Mouse (Mus musculus) CH12.LX (cell line): ENCODE measurements around the gene Rab3b. TPM values are rescaled to one million over a fixed set of nuclear protein-coding genes. Genes with fewer than 3 reads are reported as not detected.

Source experiments
- DNase-seq: peaks from one replicate; pipeline ENCODE4 v3.0.0-alpha.2; 2013; ENCODE audit errors: extremely low read depth
- H3K27ac ChIP-seq: 2 replicates; pipeline ENCODE4 v1.5.1; 2012; ENCODE audit warnings: low read depth, mild to moderate bottlenecking, control low read depth, moderate library complexity; ENCODE audit not compliant: insufficient read depth
- H3K27me3 ChIP-seq: replicated peaks from 2 replicates; pipeline ENCODE3; 2012; ENCODE audit warnings: inconsistent platforms
- H3K36me3 ChIP-seq, 2 experiments: replicated peaks in 1 of 2; 2 replicates each; pipeline versions ENCODE3 to v1.6.1; 2012; ENCODE audit warnings: inconsistent platforms in 1 of 2, low read length in 1 of 2, mild to moderate bottlenecking in 1 of 2, mixed read lengths in 1 of 2, moderate library complexity in 1 of 2; ENCODE audit not compliant: control insufficient read depth in 1 of 2, insufficient read depth in 1 of 2
- H3K4me1 ChIP-seq, 2 experiments: 2 replicates each; pipeline ENCODE4 v1.6.1; 2012; ENCODE audit warnings: inconsistent platforms in 1 of 2, moderate library complexity in 1 of 2; ENCODE audit not compliant: insufficient read depth in 2 of 2, control insufficient read depth in 1 of 2
- H3K4me2 ChIP-seq: 2 replicates; pipeline ENCODE4 v1.6.1; 2012; ENCODE audit warnings: low read depth, mild to moderate bottlenecking, control low read depth; ENCODE audit not compliant: poor library complexity, insufficient read depth, severe bottlenecking
- H3K4me3 ChIP-seq, 3 experiments: fragments of 150-350 bp in 1 of 3; sonication (generic) in 1 of 3; replicated peaks in 1 of 3; 2 replicates each; pipeline versions ENCODE3 to v1.5.1; 2011 to 2012; ENCODE audit warnings: low read depth in 2 of 3, low read length in 2 of 3, mild to moderate bottlenecking in 2 of 3, moderate library complexity in 2 of 3, control low read depth in 1 of 3, improper control_type of control experiment in 1 of 3, inconsistent platforms in 1 of 3, mixed read lengths in 1 of 3; ENCODE audit not compliant: poor library complexity in 1 of 3
- H3K79me2 ChIP-seq: replicated peaks from 2 replicates; pipeline ENCODE4 v1.6.1; 2012; ENCODE audit warnings: mild to moderate bottlenecking, moderate library complexity; ENCODE audit not compliant: control insufficient read depth, poor library complexity, insufficient read depth, severe bottlenecking; ENCODE audit errors: extremely low read depth
- H3K9ac ChIP-seq: 2 replicates; pipeline ENCODE4 v1.6.1; 2012; ENCODE audit warnings: low read depth, mild to moderate bottlenecking, control low read depth, moderate library complexity; ENCODE audit not compliant: insufficient read depth
- H3K9me3 ChIP-seq: replicated peaks from 2 replicates; pipeline ENCODE3; 2012; ENCODE audit warnings: low read length, inconsistent platforms, mixed read lengths
- BHLHE40 ChIP-seq: IDR thresholded peaks from 2 replicates; pipeline ENCODE4 v1.6.1; 2011; ENCODE audit warnings: mild to moderate bottlenecking, low read depth, low read length, improper control_type of control experiment
- CHD2 ChIP-seq: IDR thresholded peaks from 2 replicates; pipeline ENCODE4 v1.6.1; 2011; ENCODE audit warnings: low read length, improper control_type of control experiment
- CTCF ChIP-seq, 2 experiments: IDR thresholded peaks in 1 of 2; conservative IDR thresholded peaks in 1 of 2; 2 replicates each; pipeline ENCODE4 v1.5.1; 2011 to 2012; ENCODE audit warnings: low read depth in 2 of 2, low read length in 2 of 2, improper control_type of control experiment in 1 of 2, inconsistent platforms in 1 of 2, mild to moderate bottlenecking in 1 of 2, moderate library complexity in 1 of 2
- IRF4 ChIP-seq: IDR thresholded peaks from 2 replicates; pipeline ENCODE4 v1.6.1; 2014; ENCODE audit warnings: low read depth, mild to moderate bottlenecking, inconsistent platforms, low read length, improper control_type of control experiment
- MAX ChIP-seq: IDR thresholded peaks from 2 replicates; pipeline ENCODE4 v1.6.1; 2011; ENCODE audit warnings: low read length, improper control_type of control experiment
- MEF2A ChIP-seq: IDR thresholded peaks from 2 replicates; pipeline ENCODE4 v1.6.1; 2014; ENCODE audit warnings: low read depth, mild to moderate bottlenecking, inconsistent platforms, low read length, improper control_type of control experiment, borderline replicate concordance
- MYC ChIP-seq: IDR thresholded peaks from 2 replicates; pipeline ENCODE4 v1.6.1; 2011; ENCODE audit warnings: low read depth, mild to moderate bottlenecking, improper control_type of control experiment, low read length
- NELFE ChIP-seq: IDR thresholded peaks from 2 replicates; pipeline ENCODE4 v1.6.1; 2011; ENCODE audit warnings: low read depth, low read length, improper control_type of control experiment
- NRF1 ChIP-seq: IDR thresholded peaks from 2 replicates; pipeline ENCODE4 v1.6.1; 2014; ENCODE audit warnings: low read depth, mild to moderate bottlenecking, inconsistent platforms, low read length, improper control_type of control experiment, moderate library complexity
- POLR2A ChIP-seq: IDR thresholded peaks from 2 replicates; pipeline ENCODE4 v1.6.1; 2011; ENCODE audit warnings: low read depth, mild to moderate bottlenecking, improper control_type of control experiment, low read length
- POLR2AphosphoS2 ChIP-seq: IDR thresholded peaks from 2 replicates; pipeline ENCODE4 v1.6.1; 2011; ENCODE audit warnings: low read depth, low read length, improper control_type of control experiment
- RAD21 ChIP-seq: IDR thresholded peaks from 2 replicates; pipeline ENCODE4 v1.6.1; 2011; ENCODE audit warnings: low read depth, mild to moderate bottlenecking, low read length, improper control_type of control experiment, moderate library complexity
- SIN3A ChIP-seq: IDR thresholded peaks from 2 replicates; pipeline ENCODE4 v1.6.1; 2012; ENCODE audit warnings: low read length, improper control_type of control experiment, inconsistent platforms
- TBP ChIP-seq: conservative IDR thresholded peaks from 2 replicates; pipeline ENCODE4 v1.6.1; 2011; ENCODE audit warnings: low read depth, low read length, improper control_type of control experiment
- UBTF ChIP-seq: IDR thresholded peaks from 2 replicates; pipeline ENCODE4 v1.6.1; 2012; ENCODE audit warnings: low read depth, mild to moderate bottlenecking, inconsistent platforms, low read length, improper control_type of control experiment, moderate library complexity
- USF1 ChIP-seq: IDR thresholded peaks from 2 replicates; pipeline ENCODE4 v1.6.1; 2014; ENCODE audit warnings: low read depth, mild to moderate bottlenecking, inconsistent platforms, low read length, improper control_type of control experiment
- USF2 ChIP-seq: conservative IDR thresholded peaks from 2 replicates; pipeline ENCODE4 v1.6.1; 2011; ENCODE audit warnings: low read depth, low read length, improper control_type of control experiment
- ZC3H11A ChIP-seq: IDR thresholded peaks from 2 replicates; pipeline ENCODE4 v1.6.1; 2012; ENCODE audit warnings: low read depth, mild to moderate bottlenecking, inconsistent platforms, low read length, improper control_type of control experiment
- ZMIZ1 ChIP-seq: IDR thresholded peaks from 2 replicates; pipeline ENCODE4 v1.6.1; 2012; ENCODE audit warnings: low read depth, mild to moderate bottlenecking, inconsistent platforms, low read length, improper control_type of control experiment
- ZNF384 ChIP-seq: IDR thresholded peaks from 2 replicates; pipeline ENCODE4 v1.6.1; 2012; ENCODE audit warnings: low read depth, low read length, improper control_type of control experiment, inconsistent platforms
- dilution Hi-C: fragments of 300-500 bp; cut with MboI; formaldehyde crosslinking; loops from 2 replicates; pipeline ENCODE4 v1.14.3; 2020; ENCODE audit warnings: low sequenced_read_pairs; ENCODE audit not compliant: extremely low pct_unique_long_range_greater_than_20kb, extremely low pct_ligation_motif_present
- in situ Hi-C: fragments of 300-500 bp; cut with MboI; formaldehyde crosslinking; loops from 3 replicates; pipeline ENCODE4 v1.14.3; 2019; ENCODE audit warnings: low sequenced_read_pairs, low pct_ligation_motif_present, low pct_unique_long_range_greater_than_20kb, mixed read lengths
- polyA plus RNA-seq: library from polyadenylated mRNA; unstranded; fragments of >175 nt; gene quantifications from 2 replicates; pipeline ENCODE4 v1.2.1, GENCODE M21; 2012; ENCODE audit warnings: low read depth; ENCODE audit not compliant: insufficient read length
- total RNA-seq, 2 experiments: library from RNA; depleted of rRNA; stranded (reverse); fragments of 300-350 nt in 1 of 2; fragments of >200 nt in 1 of 2; gene quantifications; 2 replicates each; pipeline ENCODE4 v1.2.3; 2012 to 2014

Rab3b gene
- total and polyA plus RNA-seq, 3 experiments: 0.56 to 0.94 (median 0.85) TPM

GRCm38 (mm10) chr4:108890876-108891275 lies 12.0 kb downstream of the Rab3b start:
- Histone ChIP-seq H3K4me2 (no peak overlapping the region), H3K79me2 (no peaks in the 10 kb centered on the region), H3K9me3 (peaks cover 2% of the 10 kb centered on the region), H3K9ac (no peak overlapping the region)
- TF ChIP-seq POLR2AphosphoS2 (no peak), IRF4 (no peak), USF2 (no peak), MEF2A (no peak), TBP (no peak), MYC (no peak), POLR2A (no peak), ZC3H11A (no peak), MAX (no peak), NELFE (no peak), ZMIZ1 (no peak), CHD2 (no peak)
- TF ChIP-seq, all 38 proteins: peak for 0
- dilution Hi-C loops: no loop called here
- Histone ChIP-seq H3K36me3 (no peaks in the 10 kb centered on the region), H3K4me3 (no peak overlapping the region), H3K27me3 (no peaks in the 10 kb centered on the region), H3K27ac (no peak overlapping the region), H3K4me1 (peaks cover 0 to 3% of the 10 kb centered on the region in 2 experiments; a peak in 1 of 4 replicates)
- DNase-seq: no peak
- in situ Hi-C loops: no loop called here

- no peak overlapping the region for H3K4me2 ChIP-seq
- DNase-seq: no peak
- no peak for TF ChIP-seq USF1
- no peak for TF ChIP-seq ZC3H11A
- no peak for TF ChIP-seq UBTF
- TF ChIP-seq SIN3A: no peak
- no peak for TF ChIP-seq POLR2A
- TF ChIP-seq NRF1: no peak
- no peak for TF ChIP-seq RAD21
- TF ChIP-seq MYC: no peak
- no peak for TF ChIP-seq ZNF384
- TF ChIP-seq BHLHE40: no peak
- TF ChIP-seq CTCF (conservative IDR thresholded peaks at IDR 0.05 in 1 of 2, IDR thresholded peaks at IDR 0.05 in 1 of 2; ENCODE audit: low read depth in 2 of 2, low read length in 2 of 2): no peak
- H3K27ac ChIP-seq: no peak overlapping the region
- H3K36me3 ChIP-seq: no peaks in the 10 kb centered on the region
- no peaks in the 10 kb centered on the region for H3K79me2 ChIP-seq
- H3K27me3 ChIP-seq: no peaks in the 10 kb centered on the region
- peaks cover 0 to 15% of the 10 kb centered on the region in 2 experiments; a peak in 3 of 4 replicates for H3K4me1 ChIP-seq
- dilution Hi-C loops (no loop called here), in situ Hi-C loops (no loop called here)
- H3K9ac ChIP-seq: no peak overlapping the region
- H3K9me3 ChIP-seq: no peaks in the 10 kb centered on the region
- no peak overlapping the region for H3K4me3 ChIP-seq
These were observed 21.6 kb downstream of the Rab3b start for GRCm38 (mm10) chr4:108900421-108900820.
